Mouse (Mus musculus): ENCODE data around the gene Mthfd2. TPM values are rescaled to one million over a fixed set of nuclear protein-coding genes. Genes with fewer than 3 reads are reported as not detected.

The Mthfd2 gene
- polyA plus RNA-seq (2012; rRNA removed): 3.2 and 3.3 TPM in 2 replicates

DNA sequence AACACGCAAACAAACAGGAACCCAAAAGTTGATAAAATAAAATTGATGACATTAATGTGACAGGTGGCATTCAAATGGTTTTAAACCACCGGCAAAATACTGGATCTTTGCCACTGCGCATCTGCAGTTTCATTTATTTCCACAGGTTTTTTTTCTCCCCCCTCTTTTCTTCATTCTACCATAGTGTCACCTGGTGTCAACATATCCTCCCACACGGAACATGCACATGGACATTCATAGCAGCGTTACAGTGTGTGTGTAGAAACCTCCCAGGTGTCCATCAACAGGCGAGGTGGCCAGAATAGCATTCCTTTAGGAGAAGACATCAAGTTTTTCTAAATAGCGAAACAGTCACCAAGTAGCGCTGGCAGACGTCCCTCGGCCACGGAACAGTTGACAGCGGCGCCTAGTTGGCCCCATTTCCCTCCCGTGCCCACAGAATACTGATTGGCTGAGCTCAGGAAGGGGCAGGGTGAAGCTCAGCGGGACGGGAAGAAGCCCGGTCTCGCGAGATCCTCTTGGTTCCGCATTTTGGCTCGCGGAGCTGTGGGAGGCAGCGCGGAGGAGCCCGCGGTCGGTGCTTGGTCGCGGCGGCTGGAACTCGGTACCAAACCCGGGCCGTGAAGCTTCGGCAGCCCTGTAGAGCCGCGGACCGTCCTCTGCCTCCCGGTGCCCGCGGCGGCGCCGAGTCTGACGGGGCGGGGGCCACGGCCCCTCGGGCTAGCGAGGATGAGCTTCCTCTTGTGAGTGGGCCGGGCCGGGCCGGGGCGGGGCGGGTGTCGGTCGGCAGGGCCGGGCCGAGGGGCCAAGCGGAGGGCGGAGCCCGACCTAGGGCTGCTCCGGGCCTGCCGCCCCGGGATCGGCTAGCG, at the start of gene Mthfd2, which contains the start of gene Mob1a:
Gene Mthfd2 (minus strand): TSS at position 384 of the 869 bp plus-strand sequence.
Gene Mob1a (plus strand): TSS at position 492 of the 869 bp plus-strand sequence.

DNA sequence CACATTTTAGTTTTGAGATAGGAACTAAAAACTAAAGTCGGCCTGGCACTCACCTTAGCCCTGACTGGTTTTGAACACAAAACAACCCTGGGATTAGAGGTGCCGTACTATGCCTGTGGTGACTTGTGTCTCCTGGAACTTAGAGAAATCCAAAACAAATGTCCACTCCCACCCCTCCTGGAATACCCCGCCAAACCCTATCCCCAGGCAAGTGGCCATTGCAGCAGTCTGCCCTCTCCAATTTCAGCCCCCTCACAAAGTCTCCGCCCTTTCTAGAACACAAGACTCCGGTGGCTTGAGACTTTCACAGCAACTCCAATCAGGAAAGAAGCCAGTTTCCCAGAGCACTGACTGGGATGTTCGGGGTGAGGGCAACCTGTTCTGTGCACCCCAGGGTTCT, 23.2 kb upstream of the Mthfd2 start, which contains the start of gene Bola3:
Gene Bola3 (plus strand): TSS at position 275 of the 400 bp plus-strand sequence.

Other genes starting within 250 kb of the Mthfd2 start
- 12.9 and 13.3 TPM in 2 replicates for gene Pcgf1, start 248.0 kb downstream of the Mthfd2 start, polyA plus RNA-seq (2012; rRNA removed)
- gene Lbx2, start 239.5 kb downstream of the Mthfd2 start, polyA plus RNA-seq (2012; rRNA removed): 0.57 and 1.5 TPM in 2 replicates
- gene Ccdc142, start 224.3 kb downstream of the Mthfd2 start, polyA plus RNA-seq (2012; rRNA removed): 11.3 and 12.3 TPM in 2 replicates
- 4.3 and 4.6 TPM in 2 replicates for gene Gm42688, start 224.3 kb downstream of the Mthfd2 start, polyA plus RNA-seq (2012; rRNA removed)
- gene Mrpl53, start 216.9 kb downstream of the Mthfd2 start, polyA plus RNA-seq (2012; rRNA removed): 69.7 and 85.9 TPM in 2 replicates
- gene Mogs, start 210.4 kb downstream of the Mthfd2 start, polyA plus RNA-seq (2012; rRNA removed): 91.9 and 97.3 TPM in 2 replicates
- gene Wbp1, start 204.3 kb downstream of the Mthfd2 start, polyA plus RNA-seq (2012; rRNA removed): 199 and 235 TPM in 2 replicates
- 59.8 and 64.1 TPM in 2 replicates for gene Ino80b, start 200.5 kb downstream of the Mthfd2 start, polyA plus RNA-seq (2012; rRNA removed)
- gene Rtkn, start 190.4 kb downstream of the Mthfd2 start, polyA plus RNA-seq (2012; rRNA removed): 86.7 and 88.4 TPM in 2 replicates
- 3.4 and 4.4 TPM in 2 replicates for gene Wdr54, start 169.5 kb downstream of the Mthfd2 start, polyA plus RNA-seq (2012; rRNA removed)
- 0.46 and 0.72 TPM in 2 replicates for gene 1700003E16Rik, start 169.5 kb downstream of the Mthfd2 start, polyA plus RNA-seq (2012; rRNA removed)
- gene Dctn1, start 160.0 kb downstream of the Mthfd2 start, polyA plus RNA-seq (2012; rRNA removed): 151 and 162 TPM in 2 replicates
- 0.21 TPM in 2 replicates for gene Slc4a5, start 106.1 kb downstream of the Mthfd2 start, polyA plus RNA-seq (2012; rRNA removed)
- gene Mob1a, start 108 bp upstream of the Mthfd2 start, polyA plus RNA-seq (2012; rRNA removed): 32.4 and 35.1 TPM in 2 replicates
- 11.6 and 187 TPM in 2 replicates for gene Bola3, start 23.2 kb upstream of the Mthfd2 start, polyA plus RNA-seq (2012; rRNA removed)
- gene Tet3, start 133.2 kb upstream of the Mthfd2 start, polyA plus RNA-seq (2012; rRNA removed): 15.0 and 15.2 TPM in 2 replicates
- gene Dguok, start 181.1 kb upstream of the Mthfd2 start, polyA plus RNA-seq (2012; rRNA removed): 30.7 and 40.6 TPM in 2 replicates
- 1,877 and 1,909 TPM in 2 replicates for gene Actg2, start 210.4 kb upstream of the Mthfd2 start, polyA plus RNA-seq (2012; rRNA removed)
- 10.4 and 13.1 TPM in 2 replicates for gene Stambp, start 246.8 kb upstream of the Mthfd2 start, polyA plus RNA-seq (2012; rRNA removed)